Mouse (Mus musculus) cerebellum, postnatal 10 days (tissue): Measurements from ENCODE around the gene Parp8.
"Not testable (repeated sequence)": the region's sequence is repeated elsewhere in the genome, so short reads cannot be mapped to it uniquely, and the experiment has no call there.

Experiments
- DNase-seq, 2 experiments: peaks; one replicate each; pipeline ENCODE4 v3.0.0; 2021; ENCODE audit warnings: mixed read lengths in 2 of 2

The Parp8 gene

DNA sequence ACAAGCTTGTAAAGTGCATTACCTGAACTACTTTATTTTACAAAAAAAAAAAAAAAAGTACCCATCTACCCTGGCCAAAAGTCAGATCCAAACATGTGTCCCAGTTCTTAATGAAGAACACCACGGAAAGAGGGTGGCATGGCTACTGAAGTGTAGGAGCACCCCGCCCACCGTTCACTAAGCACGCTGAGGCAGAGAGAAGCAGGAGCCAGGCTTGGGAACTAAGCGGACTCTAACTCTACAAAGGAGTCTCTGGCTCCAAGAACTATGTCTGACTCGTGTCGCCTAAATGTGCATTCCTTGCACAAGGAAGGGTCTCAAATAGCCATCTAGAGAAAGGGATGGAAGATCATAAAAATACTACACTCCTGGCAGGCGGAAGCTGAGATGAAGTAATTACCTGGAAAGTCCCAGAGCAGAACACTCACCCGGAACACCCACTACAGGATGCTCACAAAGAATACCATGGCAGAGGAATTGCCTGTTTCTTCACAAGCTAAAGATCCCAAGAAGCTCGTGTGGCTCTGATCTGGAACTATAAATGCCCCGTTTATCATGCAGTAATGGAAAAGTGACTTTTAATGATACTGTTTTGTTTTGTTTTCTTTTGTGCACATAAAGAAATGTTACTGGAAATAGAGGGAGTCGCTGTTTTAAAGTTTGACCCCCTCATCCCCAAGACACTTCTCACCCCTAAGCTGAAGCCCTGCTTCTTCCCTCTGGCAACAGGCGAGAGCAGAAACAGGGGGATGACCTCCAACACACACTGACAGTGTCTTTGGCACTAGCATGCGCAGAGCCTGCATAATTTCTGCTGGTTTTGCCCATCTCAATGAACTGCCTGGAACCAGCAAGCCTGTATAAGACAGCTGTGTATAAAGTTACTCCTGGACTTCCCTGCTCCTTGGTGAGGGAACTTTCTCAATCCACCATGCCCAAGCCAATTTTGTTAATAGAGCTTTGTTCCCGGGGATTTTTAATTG is 62.6 kb downstream of the Parp8 start:
- no peak for DNase-seq

DNA sequence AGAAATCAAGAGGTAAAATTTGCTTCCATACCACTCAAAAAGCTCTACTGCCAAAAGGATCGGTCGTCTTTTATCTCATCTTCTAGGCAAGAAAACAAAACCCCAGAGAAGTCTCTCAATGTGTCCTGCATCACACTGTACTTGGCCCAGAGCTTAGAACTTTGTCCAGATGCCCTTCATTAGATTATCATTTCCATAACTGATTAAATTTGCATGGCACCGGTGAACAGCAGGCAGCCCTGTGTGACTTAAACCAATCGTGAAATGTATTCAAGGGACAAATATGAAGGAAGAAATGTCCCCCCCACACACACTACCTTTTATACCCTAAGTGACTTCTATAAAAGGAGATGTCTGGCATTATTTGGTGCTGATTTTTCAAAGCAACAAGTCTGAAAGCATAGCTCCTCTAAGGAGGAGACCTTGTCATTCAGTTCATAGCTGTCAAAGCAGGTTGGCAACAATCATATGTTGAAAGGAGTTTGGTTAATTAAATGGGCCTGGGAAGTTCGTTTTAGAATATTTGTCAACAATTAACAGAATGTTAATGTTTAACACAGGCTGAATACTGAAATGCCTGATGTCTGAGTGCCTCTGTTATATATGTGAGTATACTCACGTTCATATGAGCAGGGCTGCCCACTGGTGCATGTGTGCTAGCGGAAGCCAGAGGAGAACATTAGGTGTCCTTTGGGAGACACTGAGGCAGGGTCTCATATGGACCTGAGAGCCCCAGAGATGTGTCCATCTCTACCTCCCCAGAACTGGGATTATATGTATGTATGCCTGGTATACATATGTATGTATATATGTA is 66.4 kb downstream of the Parp8 start:
- no peak for DNase-seq

DNA sequence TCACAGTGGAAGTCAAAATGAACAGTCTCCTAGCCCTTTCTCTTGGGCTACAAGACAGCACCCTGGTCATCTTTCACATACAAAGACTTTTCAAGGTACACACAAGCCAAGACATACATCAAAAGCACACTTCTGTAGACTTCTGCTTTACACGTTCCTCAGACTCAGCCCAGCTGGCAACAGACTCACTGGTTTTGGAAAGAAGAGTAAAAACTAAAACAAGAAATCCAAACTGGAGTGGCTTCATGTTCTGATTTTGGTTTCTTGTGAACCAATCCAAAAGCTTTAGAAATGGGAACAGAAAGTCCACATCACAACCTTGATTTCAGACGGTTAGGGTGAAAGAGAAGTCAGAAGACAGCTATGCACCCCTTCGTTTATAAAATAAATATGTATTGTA is 67.8 kb downstream of the Parp8 start:
- DNase-seq = no peak

- no peak for DNase-seq
Observed at GRCm38 (mm10) chr13:116951336-116951735, 74.0 kb downstream of the Parp8 start.

DNA sequence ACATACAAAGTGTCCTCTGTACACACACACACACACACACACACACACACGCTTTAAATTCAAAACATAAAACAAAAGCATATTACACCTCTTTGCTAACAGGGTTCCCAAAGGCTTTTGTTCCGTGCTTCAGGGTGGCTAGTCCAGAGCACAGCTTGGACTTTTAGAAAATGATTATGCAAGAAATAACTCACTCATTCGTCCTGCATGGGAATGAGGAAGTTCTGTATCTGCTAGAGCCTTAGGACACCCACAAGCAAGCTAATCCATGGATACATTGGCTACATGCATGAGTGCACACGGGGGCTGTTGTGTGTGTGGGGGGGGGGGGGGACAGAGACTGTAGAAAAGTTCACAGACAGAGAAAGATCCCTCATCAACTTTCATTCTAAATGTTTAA is 75.8 kb downstream of the Parp8 start:
- no peak for DNase-seq

DNA sequence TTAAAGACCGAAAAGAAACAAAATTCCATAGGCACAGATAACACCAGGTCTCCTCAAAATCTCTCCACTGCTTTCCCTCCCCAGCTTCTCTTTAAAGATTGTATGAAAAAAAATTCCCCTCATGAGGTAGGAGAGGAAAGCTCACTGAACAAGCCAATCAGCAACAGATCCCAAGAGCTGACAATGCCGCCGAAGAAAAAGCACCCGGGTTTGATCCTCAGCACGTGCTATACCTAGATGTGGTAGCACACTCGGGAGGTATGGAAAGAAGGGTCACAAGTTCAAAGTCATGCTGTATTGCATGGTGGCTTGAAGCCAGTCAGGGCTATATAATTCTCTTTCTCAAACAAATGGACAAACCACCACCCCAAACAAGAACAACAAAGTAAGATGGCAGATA is 76.3 kb downstream of the Parp8 start:
- no peak for DNase-seq

DNA sequence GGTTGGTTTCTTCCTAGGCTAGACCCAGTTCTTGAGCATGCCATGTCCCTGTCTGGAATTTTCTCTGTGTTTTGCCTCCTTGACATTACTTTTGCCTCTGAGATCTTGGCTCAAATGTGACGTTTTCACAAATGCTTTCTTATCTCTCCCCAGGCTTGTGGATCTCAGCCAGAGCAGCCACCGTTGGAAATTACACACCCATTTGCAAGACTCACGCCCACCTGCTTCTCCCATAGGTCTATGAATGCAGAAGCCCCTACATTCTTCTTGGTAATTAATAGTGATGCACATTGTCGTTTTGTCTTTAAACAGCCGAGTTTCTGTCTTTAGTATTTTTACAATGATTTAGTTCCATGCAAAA is 77.1 kb downstream of the Parp8 start:
- peak; percentile 18 to 36 for DNase-seq

DNA sequence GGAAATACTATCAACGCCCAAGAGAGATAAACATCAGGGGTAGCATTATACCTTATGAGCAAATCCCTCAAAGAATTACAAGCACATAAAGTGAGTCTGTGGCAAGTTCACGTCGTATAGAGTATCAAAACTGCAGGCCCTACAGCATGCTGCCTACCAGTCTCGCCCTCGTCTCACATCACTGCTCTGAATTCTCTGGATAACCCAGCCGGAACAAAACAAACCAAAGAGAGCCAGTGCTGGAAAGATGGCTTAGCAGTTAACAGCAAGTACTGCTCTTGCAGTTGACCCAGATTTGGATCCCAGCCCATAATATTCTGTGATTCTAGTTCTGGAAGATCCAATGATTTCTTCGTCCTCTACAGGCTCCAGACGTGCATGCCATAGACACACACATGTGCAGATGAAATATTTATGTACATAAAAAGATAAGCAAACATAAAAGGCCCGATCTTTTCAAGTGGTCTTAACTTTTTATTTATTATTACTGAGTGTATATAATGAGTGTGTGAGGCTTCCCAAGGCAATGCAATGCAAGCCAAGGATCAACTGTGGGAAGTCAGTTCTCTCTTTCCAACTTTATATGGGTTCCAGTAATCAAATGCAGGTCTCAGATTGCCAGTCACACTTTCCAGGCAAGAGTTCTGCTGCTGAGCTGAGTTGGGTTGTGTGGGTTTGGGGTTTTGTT is 77.6 kb downstream of the Parp8 start:
- peak in 1 of 2 experiments; percentile 26 for DNase-seq

DNA sequence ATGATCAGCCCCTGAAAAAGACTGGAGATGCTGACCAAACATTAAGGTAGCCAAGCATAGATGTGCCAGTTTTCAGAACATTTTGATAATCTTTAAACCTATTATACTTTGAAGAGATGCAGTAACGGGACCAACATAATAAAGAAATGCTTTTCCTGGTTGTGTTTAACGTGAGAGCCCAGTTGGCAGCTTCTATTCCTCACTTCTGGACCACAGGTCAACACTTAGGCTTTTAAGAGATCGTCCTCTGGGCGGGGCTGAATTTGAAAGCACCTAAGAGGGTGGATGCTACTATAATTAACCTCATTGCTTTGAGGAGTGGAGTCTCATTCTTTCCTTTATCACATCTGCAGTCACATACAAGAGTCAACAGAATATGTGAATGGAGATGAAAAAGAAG is 78.8 kb downstream of the Parp8 start:
- DNase-seq = no peak

GRCm38 (mm10) chr13:116941280-116942015 is 83.9 kb downstream of the Parp8 start:
- DNase-seq = no peak

GRCm38 (mm10) chr13:116940761-116941160 is 84.6 kb downstream of the Parp8 start:
- DNase-seq = no peak

DNA sequence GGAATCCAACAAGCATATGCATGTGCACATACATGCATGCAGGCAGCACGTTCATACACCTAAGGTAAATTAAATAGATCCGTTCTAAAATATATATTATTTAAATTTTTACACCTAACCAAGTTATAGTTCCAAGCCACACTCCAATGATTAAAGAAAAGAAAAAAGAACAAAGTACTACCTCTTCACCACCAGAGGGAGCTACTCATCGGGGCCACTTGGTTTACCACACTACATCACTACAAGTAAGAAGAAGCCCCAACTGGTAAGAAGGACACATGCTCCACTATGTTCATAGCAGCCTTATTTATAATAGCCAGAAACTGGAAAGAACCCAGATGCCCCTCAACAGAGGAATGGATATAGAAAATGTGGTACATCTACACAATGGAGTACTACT is 88.3 kb downstream of the Parp8 start:
- DNase-seq = not testable (repeated sequence)

GRCm38 (mm10) chr13:116917387-116917930 is 107.9 kb downstream of the Parp8 start:
- DNase-seq = peak in 1 of 2 experiments; percentile 15

GRCm38 (mm10) chr13:116908284-116908683 is 117.1 kb downstream of the Parp8 start:
- DNase-seq = no peak

- DNase-seq = no peak
Observed at GRCm38 (mm10) chr13:116903394-116903793, 121.9 kb downstream of the Parp8 start.

DNA sequence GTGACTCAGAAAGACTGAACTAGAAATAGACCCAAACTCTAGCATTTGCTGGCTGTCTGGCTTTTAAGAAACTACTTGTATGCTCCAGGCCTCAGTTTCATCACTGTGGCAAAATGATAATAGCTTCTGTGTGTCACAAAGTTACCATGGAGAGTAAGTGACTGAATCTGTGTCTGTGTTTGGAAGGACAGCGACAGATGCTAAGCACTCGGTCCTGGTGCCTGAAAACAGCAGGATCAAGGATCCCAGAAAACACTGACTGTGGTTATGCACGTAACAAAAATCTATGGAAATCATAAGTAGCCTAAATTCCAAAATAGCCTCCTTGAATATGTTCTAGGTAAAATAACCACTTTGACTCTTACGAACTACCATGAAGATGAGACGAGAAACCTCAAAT is 126.9 kb downstream of the Parp8 start:
- DNase-seq = no peak

DNA sequence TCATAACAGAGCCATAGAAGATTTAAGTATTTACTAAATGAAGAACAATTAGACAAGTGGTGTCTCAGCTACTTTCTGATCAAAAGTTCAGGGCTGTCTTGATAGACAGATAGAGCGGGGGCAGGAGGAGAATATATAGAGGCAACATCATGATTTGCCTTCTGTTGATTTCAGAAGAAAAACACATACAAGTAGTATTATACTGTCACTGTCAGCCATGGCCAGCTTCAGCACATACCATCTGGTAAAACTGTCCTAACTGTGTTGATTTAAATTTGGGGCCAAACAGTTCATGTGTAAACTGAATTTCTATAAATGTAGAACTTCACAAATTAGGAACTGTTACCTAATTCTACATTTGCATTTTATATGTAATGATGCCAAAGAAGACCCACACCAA is 127.6 kb downstream of the Parp8 start:
- DNase-seq = no peak

DNA sequence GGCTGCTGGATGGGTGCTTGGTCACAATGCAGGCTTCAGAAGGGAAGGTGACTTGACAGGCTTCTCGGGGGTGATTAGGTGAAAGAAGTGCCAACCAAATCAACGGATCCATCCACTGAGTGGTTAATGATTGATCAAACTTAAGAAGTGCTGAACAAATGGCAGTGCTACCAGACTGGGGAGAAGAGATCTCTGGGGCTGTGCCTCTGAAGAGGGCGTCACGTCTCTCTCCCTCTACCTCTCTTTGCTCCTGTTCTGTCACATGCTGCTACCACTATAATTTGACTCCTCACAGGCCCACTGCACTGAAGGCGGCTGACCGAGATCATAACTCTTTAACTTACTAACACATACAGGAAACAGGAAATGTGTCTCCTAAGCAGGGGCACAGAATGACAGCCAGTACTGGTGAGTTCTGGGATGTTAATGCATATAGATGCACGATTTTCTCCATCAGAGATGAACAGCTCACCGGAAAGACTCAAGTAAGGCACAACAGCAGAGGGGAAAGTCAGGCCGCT is 140.9 kb downstream of the Parp8 start:
- DNase-seq = no peak

GRCm38 (mm10) chr13:116882226-116882625 is 143.1 kb downstream of the Parp8 start:
- DNase-seq = no peak

DNA sequence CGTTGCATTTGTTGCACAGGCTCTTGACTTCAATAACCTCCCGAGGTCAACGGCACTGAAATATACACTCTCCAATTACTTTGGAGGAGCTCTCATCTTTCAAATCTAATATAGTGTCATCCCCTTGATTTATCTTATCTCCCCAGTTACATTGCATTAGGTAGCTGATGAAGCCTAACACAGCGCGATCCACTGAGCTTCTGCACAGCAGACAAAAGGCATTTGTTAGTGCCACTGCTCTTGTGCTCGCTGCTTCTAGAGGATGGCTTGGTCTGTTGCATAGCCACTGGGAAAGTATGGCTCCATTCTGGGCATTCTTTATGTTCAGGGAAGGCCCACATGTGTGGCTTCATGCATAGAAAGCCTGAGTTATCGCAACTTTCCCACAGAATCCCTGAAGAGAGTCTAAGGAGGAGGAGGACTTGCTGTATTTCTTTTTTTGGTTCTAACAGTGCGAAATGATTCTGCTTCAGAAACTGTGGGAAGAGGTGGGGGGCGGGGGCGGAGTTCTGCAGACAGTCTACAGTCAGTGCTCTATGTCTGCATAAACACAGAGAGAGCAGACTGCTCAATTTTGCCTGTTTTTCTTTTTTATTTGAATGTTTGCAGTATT is 145.7 kb downstream of the Parp8 start:
- no peak for DNase-seq

GRCm38 (mm10) chr13:116870221-116870620 is 155.1 kb downstream of the Parp8 start:
- no peak for DNase-seq
